Mouse (Mus musculus): Measurements from ENCODE around the gene Nfrkb. TPM values are rescaled to one million over a fixed set of nuclear protein-coding genes. Genes with fewer than 3 reads are reported as not detected.

Nfrkb gene
- polyA plus RNA-seq, 1 experiment from 2014 or later = 23.1 TPM

DNA sequence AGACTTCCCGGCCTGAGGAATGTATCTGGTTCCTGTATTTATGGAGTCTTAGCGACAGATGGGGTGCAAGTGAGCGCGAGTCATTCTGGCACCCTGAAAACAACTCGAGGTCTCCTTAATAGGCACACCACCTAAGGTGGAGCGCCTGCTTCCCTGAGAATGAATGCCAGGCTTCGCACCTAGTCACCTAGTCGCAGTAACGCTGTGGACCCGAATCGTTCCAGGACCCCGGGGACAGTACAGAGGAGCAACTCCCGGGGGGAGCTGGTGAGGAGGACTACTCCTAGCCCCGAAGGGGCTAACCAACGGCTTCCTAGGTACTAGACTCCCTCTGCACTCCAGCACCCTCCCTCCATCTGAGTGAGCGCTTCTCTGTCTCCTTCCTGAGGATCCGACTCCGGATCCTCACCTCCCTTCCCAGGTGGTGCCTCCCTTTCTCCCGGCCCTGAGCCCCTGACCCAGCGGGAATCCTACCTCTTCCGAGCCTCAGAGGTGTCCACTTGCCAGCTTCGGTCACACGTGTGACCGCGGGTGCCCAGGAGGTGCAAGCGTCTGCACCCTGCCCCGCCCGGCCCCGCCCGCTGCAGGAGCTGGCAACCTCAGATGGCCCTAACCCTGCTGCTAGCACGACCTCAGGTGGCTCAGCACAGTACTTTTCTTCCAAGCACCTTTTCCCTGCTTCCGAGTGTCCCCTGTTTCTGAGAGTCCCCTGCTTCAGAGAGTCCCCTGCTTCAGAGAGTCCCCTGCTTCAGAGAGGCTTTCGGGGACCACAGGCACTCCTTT is 77.9 kb downstream of the Nfrkb start, which contains the start of gene Tmem45b:
TSS of gene Tmem45b (minus strand) at position 771 of the 783 bp plus-strand sequence.
- DNase-seq (ENCODE audit: low spot score) = no peak

More for the DNA sequence above, 77.9 kb downstream of the Nfrkb start, which contains the start of gene Tmem45b:
- no peak within 1 kb of the TSS for H3K27ac ChIP-seq
- H3K36me3 ChIP-seq = no peaks in the 10 kb centered on the region
- peaks cover 11% of the 10 kb centered on the region for H3K4me1 ChIP-seq
- peak within 1 kb of the TSS; percentile 30 for H3K4me3 ChIP-seq
- no peaks in the 10 kb centered on the region for H3K9me3 ChIP-seq (replicated peaks)
- peaks cover 45% of the 10 kb centered on the region for H3K27me3 ChIP-seq (ENCODE audit: low read depth, poor library complexity, severe bottlenecking)
- 6% methylated on average over 33 of the region's 33 CpGs for WGBS

Other genes starting within 250 kb of the Nfrkb start
- gene Aplp2, start 174.4 kb upstream of the Nfrkb start, polyA plus RNA-seq (2016; fragmentation: Nextera tagmentation; extraction: Ambion mirVana) = 179 and 182 TPM in 2 replicates
- 7.3 and 7.5 TPM in 2 replicates for gene Prdm10, start 105.7 kb upstream of the Nfrkb start, polyA plus RNA-seq (2016; fragmentation: Nextera tagmentation; extraction: Ambion mirVana)
- not detected in 2 replicates for gene Tmem45b, start 78.3 kb downstream of the Nfrkb start, polyA plus RNA-seq (2016; fragmentation: Nextera tagmentation; extraction: Ambion mirVana)

Measured in limb, embryonic 10.5 days (tissue).